Mouse (Mus musculus) hindbrain, embryonic 16.5 days (tissue): ENCODE data around the gene Dpp6. TPM values are rescaled to one million over a fixed set of nuclear protein-coding genes. Genes with fewer than 3 reads are reported as not detected.

Experiments used
- ATAC-seq: fragments of 200-750 bp; cut with Nextera tagmentation; 2 replicates; pipeline ENCODE4 v1.8.0; 2017; ENCODE audit warnings: moderate TSS enrichment, moderate library complexity
- H3K27ac ChIP-seq: fragments of 300-500 bp; sonication (generic); 2 replicates; pipeline ENCODE4 v1.5.1; 2014; ENCODE audit warnings: low read depth, mild to moderate bottlenecking, control low read depth, low read length, moderate library complexity
- H3K27me3 ChIP-seq: fragments of 300-500 bp; sonication (generic); replicated peaks from 2 replicates; pipeline ENCODE4 v1.6.1; 2014; ENCODE audit warnings: low read length; ENCODE audit not compliant: control insufficient read depth, insufficient read depth
- H3K36me3 ChIP-seq: fragments of 300-500 bp; sonication (generic); 2 replicates; pipeline ENCODE4 v1.6.1; 2014; ENCODE audit warnings: mild to moderate bottlenecking, low read length, moderate library complexity, mixed read lengths; ENCODE audit not compliant: control insufficient read depth, insufficient read depth
- H3K4me1 ChIP-seq: fragments of 300-500 bp; sonication (generic); 2 replicates; pipeline ENCODE4 v1.6.1; 2014; ENCODE audit warnings: low read depth, low read length; ENCODE audit not compliant: control insufficient read depth, insufficient read depth
- H3K4me2 ChIP-seq: fragments of 300-500 bp; sonication (generic); 2 replicates; pipeline ENCODE4 v1.6.1; 2014; ENCODE audit warnings: mild to moderate bottlenecking, low read length, control low read depth, moderate library complexity
- H3K4me3 ChIP-seq: fragments of 300-500 bp; sonication (generic); 2 replicates; pipeline ENCODE4 v1.5.1; 2014; ENCODE audit warnings: mild to moderate bottlenecking, low read length, control low read depth, moderate library complexity
- H3K9ac ChIP-seq: fragments of 300-500 bp; sonication (generic); 2 replicates; pipeline ENCODE4 v1.6.1; 2014; ENCODE audit warnings: low read depth, mild to moderate bottlenecking, control low read depth, low read length, moderate library complexity
- H3K9me3 ChIP-seq: fragments of 300-500 bp; sonication (generic); 2 replicates; pipeline ENCODE4 v1.6.1; 2014; ENCODE audit warnings: mild to moderate bottlenecking, low read length, moderate library complexity; ENCODE audit not compliant: control insufficient read depth
- WGBS: fragments of 180-500 bp; shearing (Covaris S2); extraction: QIAGEN DNeasy Blood & Tissue Kit; methylation state at CpG from one replicate; pipeline ENCODE4 v1.1.7; 2014; 5-methylcytosine and 5-hydroxymethylcytosine counted together
- polyA plus RNA-seq: library from polyadenylated mRNA; unstranded; fragments of >200 nt; fragmentation: Nextera tagmentation; extraction: Ambion mirVana; gene quantifications from 2 replicates; pipeline ENCODE4 v1.2.1, GENCODE M21; 2015

Gene Dpp6
- polyA plus RNA-seq, 1 experiment from 2014 or later, result 97.0 TPM

GRCm38 (mm10) chr5:26894346-26894745 lies 77.3 kb downstream of the Dpp6 start:
- ATAC-seq, result no peak
- H3K4me1 ChIP-seq, result no peaks in the 10 kb centered on the region
- H3K4me2 ChIP-seq, result no peak overlapping the region
- H3K27me3 ChIP-seq, result no peaks in the 10 kb centered on the region
- H3K27ac ChIP-seq, result no peak overlapping the region
- no peaks in the 10 kb centered on the region for H3K36me3 ChIP-seq
- H3K9ac ChIP-seq, result no peak overlapping the region
- H3K4me3 ChIP-seq, result no peak overlapping the region
- WGBS, result 27% methylated on average over 3 of the region's 3 CpGs
- H3K9me3 ChIP-seq, result no peaks in the 10 kb centered on the region

DNA sequence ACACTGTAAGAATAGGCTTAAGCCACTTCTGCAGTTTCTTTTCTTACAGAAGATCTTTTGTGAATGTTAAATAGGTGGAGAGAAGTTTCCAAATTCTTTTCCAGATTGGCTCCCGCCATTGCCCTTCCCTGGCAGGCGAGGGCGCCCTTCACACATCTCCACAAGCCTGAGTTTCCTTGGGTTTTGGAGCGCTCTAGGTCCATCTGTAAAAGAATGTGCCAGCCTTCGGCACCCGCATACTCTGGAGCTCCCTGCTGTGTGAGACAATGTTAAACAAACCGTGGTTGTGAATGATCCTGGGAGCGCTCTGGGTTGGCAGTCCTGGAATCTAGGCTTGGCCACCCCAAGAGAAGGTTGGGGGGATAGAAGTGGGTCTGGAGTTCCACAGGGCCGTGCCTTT lies 86.8 kb downstream of the Dpp6 start:
- H3K4me2 ChIP-seq, result peak overlapping the region; percentile 69
- H3K4me3 ChIP-seq, result peak overlapping the region; percentile 44
- 0 out of 2 replicates have a peak overlapping the region, but pooled peaks have one; percentile 32 for H3K9ac ChIP-seq
- no peaks in the 10 kb centered on the region for H3K9me3 ChIP-seq
- 4% methylated on average over 9 of the region's 9 CpGs for WGBS
- H3K27me3 ChIP-seq, result no peaks in the 10 kb centered on the region
- peak; percentile 57 for ATAC-seq
- H3K36me3 ChIP-seq, result no peaks in the 10 kb centered on the region
- peak overlapping the region; percentile 68 for H3K27ac ChIP-seq
- peaks cover 19% of the 10 kb centered on the region for H3K4me1 ChIP-seq

- peak overlapping the region; percentile 68 for H3K27ac ChIP-seq
- no peaks in the 10 kb centered on the region for H3K9me3 ChIP-seq
- no peaks in the 10 kb centered on the region for H3K27me3 ChIP-seq
- H3K4me1 ChIP-seq, result peaks cover 19% of the 10 kb centered on the region
- WGBS, result under 1% methylated on average over 32 of the region's 32 CpGs
- peak overlapping the region; percentile 69 for H3K4me2 ChIP-seq
- H3K36me3 ChIP-seq, result no peaks in the 10 kb centered on the region
- peak; percentile 91 for ATAC-seq
- peak overlapping the region; percentile 44 for H3K4me3 ChIP-seq
- peak overlapping the region; percentile 66 for H3K9ac ChIP-seq
Measured at GRCm38 (mm10) chr5:26904324-26905041, 87.5 kb downstream of the Dpp6 start.

DNA sequence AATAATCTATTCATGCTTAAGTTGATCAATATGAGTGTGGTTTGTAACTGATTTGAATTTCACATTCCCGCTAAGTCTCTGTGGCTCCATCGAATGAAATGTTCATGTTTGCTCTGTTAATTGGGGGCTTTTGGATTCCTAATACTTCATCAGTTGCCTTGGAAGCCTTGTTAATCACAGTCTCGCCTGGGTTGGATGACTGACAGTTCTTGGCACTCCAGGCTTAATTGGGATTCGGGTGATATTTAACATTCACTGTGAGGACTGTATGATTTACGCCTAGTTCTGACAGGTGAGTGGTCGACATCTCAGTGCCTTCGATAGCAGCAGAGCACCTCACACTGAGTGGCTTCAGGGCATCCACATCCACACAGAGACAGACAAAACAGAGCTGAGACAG lies 90.1 kb downstream of the Dpp6 start:
- Histone ChIP-seq H3K4me3 (peak overlapping the region; percentile 44), H3K36me3 (no peaks in the 10 kb centered on the region), H3K9me3 (no peaks in the 10 kb centered on the region), H3K27me3 (no peaks in the 10 kb centered on the region), H3K4me2 (peak overlapping the region; percentile 69), H3K4me1 (peaks cover 19% of the 10 kb centered on the region), H3K9ac (no peak overlapping the region), H3K27ac (no peak overlapping the region)
- 55% methylated on average over 7 of the region's 7 CpGs for WGBS
- ATAC-seq, result no peak

- ATAC-seq, result no peak
- WGBS, result 73% methylated on average over 4 of the region's 4 CpGs
- H3K27me3 ChIP-seq, result no peaks in the 10 kb centered on the region
Measured at GRCm38 (mm10) chr5:26908612-26909011, 91.6 kb downstream of the Dpp6 start.

GRCm38 (mm10) chr5:26910353-26910752 lies 93.3 kb downstream of the Dpp6 start:
- no peak overlapping the region for H3K27ac ChIP-seq
- H3K27me3 ChIP-seq, result no peaks in the 10 kb centered on the region
- ATAC-seq, result no peak
- peaks cover 16% of the 10 kb centered on the region for H3K4me1 ChIP-seq
- no peak overlapping the region for H3K4me3 ChIP-seq
- no peak overlapping the region for H3K9ac ChIP-seq
- no peak overlapping the region for H3K4me2 ChIP-seq
- no peaks in the 10 kb centered on the region for H3K9me3 ChIP-seq
- H3K36me3 ChIP-seq, result no peaks in the 10 kb centered on the region

More at GRCm38 (mm10) chr5:26908612-26909011, 91.6 kb downstream of the Dpp6 start:
- H3K4me2 ChIP-seq, result no peak overlapping the region
- no peak overlapping the region for H3K4me3 ChIP-seq
- no peak overlapping the region for H3K27ac ChIP-seq
- H3K9me3 ChIP-seq, result no peaks in the 10 kb centered on the region
- H3K9ac ChIP-seq, result no peak overlapping the region
- peaks cover 19% of the 10 kb centered on the region for H3K4me1 ChIP-seq
- no peaks in the 10 kb centered on the region for H3K36me3 ChIP-seq

- 64% methylated on average over 3 of the region's 3 CpGs for WGBS
Measured at GRCm38 (mm10) chr5:26911965-26912364, 95.0 kb downstream of the Dpp6 start.

GRCm38 (mm10) chr5:26918763-26919162 lies 101.8 kb downstream of the Dpp6 start:
- Histone ChIP-seq H3K9me3 (no peaks in the 10 kb centered on the region), H3K4me1 (no peaks in the 10 kb centered on the region), H3K4me2 (no peak overlapping the region), H3K4me3 (no peak overlapping the region), H3K36me3 (no peaks in the 10 kb centered on the region), H3K27ac (no peak overlapping the region), H3K27me3 (no peaks in the 10 kb centered on the region), H3K9ac (no peak overlapping the region)
- 77% methylated on average over 3 of the region's 3 CpGs for WGBS
- no peak for ATAC-seq

More at GRCm38 (mm10) chr5:26911965-26912364, 95.0 kb downstream of the Dpp6 start:
- Histone ChIP-seq H3K4me1 (peaks cover 5% of the 10 kb centered on the region; the same call in 1 of the 2 replicates), H3K27ac (no peak overlapping the region), H3K4me3 (no peak overlapping the region), H3K27me3 (no peaks in the 10 kb centered on the region), H3K36me3 (no peaks in the 10 kb centered on the region), H3K4me2 (no peak overlapping the region), H3K9me3 (no peaks in the 10 kb centered on the region), H3K9ac (no peak overlapping the region)
- no peak for ATAC-seq

DNA sequence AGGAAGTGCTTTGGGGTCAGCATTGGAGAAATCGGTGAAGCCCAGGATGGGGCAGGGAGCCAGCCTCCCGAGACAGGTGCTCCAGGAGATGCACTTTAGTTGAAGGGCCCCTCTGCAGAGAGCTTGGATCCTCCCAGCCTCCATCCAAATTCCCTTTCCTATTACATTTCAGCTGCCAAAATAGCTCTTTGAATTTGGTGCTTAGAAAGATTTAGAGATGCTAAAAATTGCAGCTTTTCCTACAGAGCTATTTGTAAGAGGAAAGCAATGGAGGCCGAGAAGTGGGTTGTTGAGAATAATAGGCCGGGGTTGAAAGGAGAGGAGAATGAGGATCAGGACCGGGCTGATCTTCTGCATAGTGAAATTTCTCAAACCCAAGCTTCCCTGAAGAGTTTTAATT lies 107.5 kb downstream of the Dpp6 start:
- Histone ChIP-seq H3K9ac (no peak overlapping the region), H3K4me3 (no peak overlapping the region), H3K27me3 (no peaks in the 10 kb centered on the region), H3K4me1 (no peaks in the 10 kb centered on the region), H3K36me3 (no peaks in the 10 kb centered on the region), H3K9me3 (no peaks in the 10 kb centered on the region), H3K4me2 (no peak overlapping the region), H3K27ac (no peak overlapping the region)
- 85% methylated on average over 5 of the region's 5 CpGs for WGBS
- no peak for ATAC-seq
